Mouse (Mus musculus) adrenal gland, adult (tissue): Measurements from ENCODE around the gene Wnt9b.

Experiments used
- DNase-seq, 2 experiments: peaks; one replicate each; pipeline ENCODE4 v3.0.0; 2022 to 2023; ENCODE audit warnings: low spot score in 1 of 2; ENCODE audit not compliant: inconsistent age in 2 of 2

The Wnt9b gene

GRCm38 (mm10) chr11:103732306-103732705 lies 17.3 kb downstream of the Wnt9b start:
- DNase-seq, result no peak

GRCm38 (mm10) chr11:103731594-103731993 lies 18.0 kb downstream of the Wnt9b start:
- no peak for DNase-seq

- peak in 1 of 2 experiments; percentile 23 for DNase-seq
Observed at GRCm38 (mm10) chr11:103729282-103729985, 20.2 kb downstream of the Wnt9b start.

- DNase-seq, result no peak
Observed at GRCm38 (mm10) chr11:103724331-103724771, 25.3 kb downstream of the Wnt9b start.

GRCm38 (mm10) chr11:103722040-103722481 lies 27.6 kb downstream of the Wnt9b start:
- peak in 1 of 2 experiments; percentile 23 for DNase-seq

DNA sequence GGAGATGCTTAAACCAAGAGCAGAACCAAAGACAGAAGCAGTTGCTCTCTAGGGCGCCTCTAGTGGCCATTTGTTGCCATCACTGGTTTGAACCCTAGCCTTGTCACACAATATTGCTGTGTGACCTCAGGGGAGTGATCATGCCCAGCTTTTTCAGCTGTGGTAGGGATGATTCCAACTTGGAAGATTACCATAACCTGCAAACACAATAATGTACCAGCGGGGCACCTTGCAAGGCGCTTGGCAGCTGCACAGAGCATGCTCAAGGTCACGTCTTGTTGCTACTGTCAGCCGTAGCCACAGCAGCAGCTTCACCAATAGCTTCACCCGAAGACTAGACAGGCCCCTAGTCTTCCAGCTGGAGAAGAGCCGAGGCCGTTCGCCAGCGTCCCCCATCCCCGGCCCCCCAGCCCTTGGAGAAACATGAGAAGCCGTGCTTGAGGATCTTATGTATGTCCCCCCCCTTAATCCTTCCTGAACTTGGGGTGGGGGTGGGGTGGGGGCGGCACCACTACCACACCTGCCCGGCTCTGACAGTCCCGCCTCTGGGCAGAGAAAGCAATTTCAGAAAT lies 28.1 kb downstream of the Wnt9b start:
- peak; percentile 19 to 67 for DNase-seq

- no peak for DNase-seq
Observed at GRCm38 (mm10) chr11:103719436-103719835, 30.2 kb downstream of the Wnt9b start.

DNA sequence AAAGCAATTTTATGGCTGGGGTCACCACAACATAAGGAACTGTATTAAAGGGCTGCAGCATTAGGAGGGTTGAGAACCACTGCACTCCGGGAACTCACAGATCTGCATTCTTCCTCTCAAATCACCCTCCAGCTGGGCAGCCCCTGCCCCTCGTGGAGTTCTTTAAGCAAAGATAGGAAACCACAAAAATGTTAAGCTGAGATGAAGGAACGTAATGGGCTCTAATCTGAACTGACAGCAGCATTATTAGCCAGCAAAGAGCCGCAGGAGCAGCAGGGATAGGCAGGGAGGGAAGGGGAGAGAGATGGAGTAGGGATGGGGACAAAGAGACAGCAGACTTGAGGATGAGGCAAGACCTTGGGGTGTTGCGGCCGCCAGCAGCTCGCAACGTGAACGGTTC lies 32.6 kb downstream of the Wnt9b start:
- no peak for DNase-seq

DNA sequence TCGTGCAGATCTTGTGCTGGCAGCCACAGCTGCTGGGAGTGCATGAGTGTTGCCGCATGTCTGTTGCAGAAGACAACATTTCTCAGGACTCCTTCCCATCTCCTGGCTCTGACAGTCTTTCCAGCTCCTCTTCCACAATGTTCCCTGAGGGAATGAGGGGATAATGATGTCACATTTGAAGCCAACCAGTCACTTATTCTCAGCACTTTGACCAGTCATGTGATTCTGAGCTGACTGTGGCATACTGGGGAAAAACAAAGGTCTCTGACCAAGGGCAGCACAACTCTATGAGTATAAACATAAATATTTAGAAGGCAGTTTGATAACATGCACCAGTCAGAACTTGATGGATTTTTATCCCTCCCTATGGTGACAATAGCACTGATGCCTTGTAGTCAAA lies 35.5 kb downstream of the Wnt9b start:
- no peak for DNase-seq

GRCm38 (mm10) chr11:103711851-103712587 lies 37.6 kb downstream of the Wnt9b start:
- no peak for DNase-seq

DNA sequence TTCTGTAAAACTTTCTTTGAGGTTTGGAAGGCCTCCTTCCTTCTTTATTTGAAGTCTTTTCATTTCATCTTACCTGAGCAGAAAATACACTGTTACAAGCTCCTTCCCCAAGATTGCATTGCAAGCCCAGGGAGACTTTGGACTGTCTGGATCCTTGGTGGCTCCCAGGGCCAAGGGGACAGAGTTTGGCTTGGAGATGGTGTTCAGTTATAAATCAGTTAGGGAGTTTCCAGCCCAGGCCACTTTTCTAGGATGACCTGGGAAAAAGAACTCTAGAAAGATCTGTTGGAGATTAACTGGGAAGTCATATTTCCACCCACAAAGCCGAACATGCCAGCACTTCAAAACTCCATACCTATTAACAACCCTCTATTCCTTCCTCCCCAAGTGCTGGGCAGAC lies 39.6 kb downstream of the Wnt9b start:
- DNase-seq, result no peak

DNA sequence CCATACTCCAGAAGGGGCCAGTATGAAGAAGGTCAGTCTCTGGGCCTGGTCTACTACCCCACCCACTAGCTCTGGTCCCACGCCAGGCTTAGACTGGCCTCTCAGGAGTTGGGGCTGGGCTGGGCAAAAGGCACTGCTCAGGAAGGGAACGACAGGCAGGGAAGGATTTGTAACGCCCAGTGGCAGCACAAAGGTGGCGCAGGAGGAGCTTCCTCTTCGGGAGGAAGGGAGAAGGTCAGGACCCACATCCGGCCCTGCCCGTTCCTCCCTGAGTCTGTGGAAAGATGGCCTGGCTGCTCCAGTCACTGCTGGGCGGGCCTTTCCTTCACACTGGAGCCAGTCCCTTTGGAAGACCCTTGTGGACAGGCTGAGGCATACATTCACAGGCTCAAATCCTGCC lies 42.6 kb downstream of the Wnt9b start:
- DNase-seq, result peak; percentile 67 to 76

DNA sequence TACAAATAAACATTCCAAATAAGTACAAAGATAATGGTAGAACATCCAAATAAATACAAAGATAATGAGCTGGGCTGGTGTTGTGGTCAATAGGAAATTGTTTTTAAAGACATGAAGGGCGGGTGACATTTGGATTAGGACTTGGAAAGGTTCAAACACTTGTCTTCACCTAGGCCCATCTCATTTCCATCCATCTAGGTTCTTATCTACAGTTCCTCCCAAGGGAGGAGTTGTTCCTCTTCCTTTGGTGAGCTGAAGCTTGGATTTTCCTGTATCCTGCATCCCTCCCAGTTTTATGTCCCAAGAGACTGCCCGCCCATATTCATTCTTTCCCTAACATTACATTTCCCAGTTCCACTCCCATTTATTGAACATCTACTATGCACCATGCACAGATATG lies 51.4 kb downstream of the Wnt9b start:
- no peak for DNase-seq

DNA sequence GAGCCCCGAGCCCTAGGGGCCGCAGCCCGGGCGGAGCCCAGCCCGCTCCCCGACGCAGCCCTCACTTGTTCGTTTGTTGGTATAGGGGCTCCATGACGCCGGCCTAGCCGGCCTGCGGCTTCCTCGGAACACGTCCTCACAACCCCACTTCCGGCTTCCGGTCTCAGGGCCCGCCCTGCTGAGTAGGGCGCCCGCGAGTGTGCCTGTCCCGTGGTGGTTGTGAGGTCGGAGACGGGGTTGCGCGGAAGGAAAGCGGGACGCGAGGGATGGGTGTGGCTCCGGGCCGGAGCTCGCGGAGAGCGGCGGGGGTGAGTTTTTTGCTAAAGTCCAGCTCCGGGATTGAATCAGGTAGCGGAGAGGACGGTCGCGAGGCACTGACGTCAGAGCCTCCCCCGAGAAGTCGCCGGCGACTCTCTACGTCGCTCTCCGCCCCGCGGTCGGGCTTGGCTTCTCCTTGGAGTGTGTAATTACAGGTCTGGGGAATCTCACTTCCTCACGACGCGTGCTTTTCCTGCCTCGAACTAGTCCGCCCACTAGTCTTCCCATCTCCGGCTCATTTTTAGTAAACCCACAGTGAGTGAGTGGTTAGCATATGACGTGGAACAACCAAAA lies 52.0 kb downstream of the Wnt9b start, which contains the start of gene Gosr2:
Gene Gosr2, minus strand, starts transcription at position 334 of the 612 bp plus-strand sequence.
- DNase-seq, result peak; percentile 93 to 99

DNA sequence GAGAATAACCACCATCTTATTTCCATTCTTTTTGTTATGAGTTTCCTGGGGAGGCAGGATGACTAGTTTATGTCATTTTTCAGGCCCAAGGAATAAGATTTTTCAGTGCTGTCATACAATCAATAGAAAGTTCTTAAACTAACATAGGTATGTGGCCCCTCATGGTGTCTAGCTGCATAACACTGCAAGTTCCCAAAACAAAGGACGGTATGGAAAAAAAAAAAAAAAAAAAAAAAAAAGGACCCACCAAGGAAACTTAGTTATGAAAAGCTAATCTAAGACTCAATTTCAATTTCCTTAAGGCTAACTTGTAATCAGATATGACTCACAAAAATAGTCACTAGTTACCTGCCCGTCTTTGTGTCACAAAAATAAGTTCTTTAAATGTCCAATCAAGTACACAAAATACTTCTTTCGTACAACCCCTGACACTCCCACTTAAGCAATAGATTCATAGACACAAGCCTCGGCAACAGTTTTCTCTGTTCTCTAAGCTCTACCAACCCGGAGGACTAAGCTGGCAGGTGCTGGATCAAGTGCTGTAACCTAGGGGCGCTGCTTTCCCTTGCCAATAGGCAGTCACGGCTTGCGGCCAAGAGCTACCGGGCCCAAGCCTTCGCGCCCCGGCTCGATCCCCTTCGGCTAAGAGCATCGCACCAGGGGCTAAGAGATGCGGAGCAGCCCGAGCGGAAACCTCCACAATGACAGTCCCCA lies 52.6 kb downstream of the Wnt9b start:
- DNase-seq, result no peak

GRCm38 (mm10) chr11:103693241-103693640 lies 56.4 kb downstream of the Wnt9b start:
- DNase-seq, result no peak

DNA sequence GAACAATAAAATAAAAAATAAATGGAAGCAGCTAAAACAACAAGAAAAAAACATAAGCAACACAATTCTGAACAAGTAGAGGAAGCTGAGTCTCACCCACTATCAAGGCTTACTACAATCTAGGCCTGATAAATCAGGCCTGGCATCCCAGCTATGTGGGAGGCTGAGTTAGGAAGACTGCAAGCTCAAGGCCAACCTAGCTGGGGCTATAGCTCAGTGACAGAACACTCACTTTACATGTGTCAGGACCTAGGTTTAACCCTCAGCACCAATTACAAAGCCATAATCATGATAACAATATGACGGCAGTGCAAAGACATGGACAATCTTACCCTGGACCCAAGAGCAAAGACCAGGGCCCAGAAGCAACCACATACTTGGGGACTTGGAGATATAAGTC lies 58.6 kb downstream of the Wnt9b start:
- peak; percentile 37 to 67 for DNase-seq

GRCm38 (mm10) chr11:103688980-103689378 lies 60.6 kb downstream of the Wnt9b start:
- DNase-seq, result peak; percentile 28 to 48

DNA sequence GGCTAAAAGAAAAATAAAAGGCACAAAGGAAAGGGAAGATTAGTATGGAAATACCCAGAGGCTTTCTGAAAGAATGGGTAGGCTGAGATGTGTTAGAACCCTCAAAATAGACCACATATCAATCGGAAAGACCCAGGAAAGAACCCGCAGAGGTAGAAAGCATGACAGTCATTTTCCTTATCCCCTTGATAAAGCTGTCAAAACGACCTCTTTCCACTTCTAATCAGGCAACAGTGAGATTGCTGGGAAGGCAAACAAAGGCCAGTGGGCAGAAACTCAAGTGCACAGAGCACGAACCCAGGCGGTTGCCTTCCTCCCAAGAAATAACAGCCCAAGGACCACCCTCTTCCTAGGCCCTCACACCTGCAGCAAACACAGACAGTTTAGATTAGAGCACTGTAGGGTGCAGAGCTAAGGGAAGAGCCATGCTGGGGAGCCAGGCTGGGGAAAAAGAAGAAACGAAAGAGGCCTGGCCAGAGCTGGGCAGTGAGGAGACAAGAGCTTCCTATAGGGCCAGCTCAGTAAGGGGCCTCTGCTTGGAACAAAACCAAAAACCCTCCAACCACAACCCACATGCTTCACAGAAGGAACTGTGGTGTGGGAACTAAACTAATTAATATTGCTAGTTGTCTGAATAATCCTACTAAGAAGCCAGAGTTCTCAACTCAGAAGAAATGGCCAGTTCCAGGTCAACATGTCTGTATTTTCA lies 61.2 kb downstream of the Wnt9b start:
- no peak for DNase-seq

GRCm38 (mm10) chr11:103686706-103687105 lies 62.9 kb downstream of the Wnt9b start:
- DNase-seq, result no peak
